Mouse (Mus musculus) ES-CJ7 (cell line): ENCODE measurements around the gene Bhlhe23.
A peak's percentile ranks its signal among the peaks of the same experiment; 100 is the strongest.

ENCODE experiments used
- DNase-seq: peaks from one replicate; pipeline ENCODE4 v3.0.0; 2011; ENCODE audit warnings: low read depth, low spot score

Bhlhe23 gene

DNA sequence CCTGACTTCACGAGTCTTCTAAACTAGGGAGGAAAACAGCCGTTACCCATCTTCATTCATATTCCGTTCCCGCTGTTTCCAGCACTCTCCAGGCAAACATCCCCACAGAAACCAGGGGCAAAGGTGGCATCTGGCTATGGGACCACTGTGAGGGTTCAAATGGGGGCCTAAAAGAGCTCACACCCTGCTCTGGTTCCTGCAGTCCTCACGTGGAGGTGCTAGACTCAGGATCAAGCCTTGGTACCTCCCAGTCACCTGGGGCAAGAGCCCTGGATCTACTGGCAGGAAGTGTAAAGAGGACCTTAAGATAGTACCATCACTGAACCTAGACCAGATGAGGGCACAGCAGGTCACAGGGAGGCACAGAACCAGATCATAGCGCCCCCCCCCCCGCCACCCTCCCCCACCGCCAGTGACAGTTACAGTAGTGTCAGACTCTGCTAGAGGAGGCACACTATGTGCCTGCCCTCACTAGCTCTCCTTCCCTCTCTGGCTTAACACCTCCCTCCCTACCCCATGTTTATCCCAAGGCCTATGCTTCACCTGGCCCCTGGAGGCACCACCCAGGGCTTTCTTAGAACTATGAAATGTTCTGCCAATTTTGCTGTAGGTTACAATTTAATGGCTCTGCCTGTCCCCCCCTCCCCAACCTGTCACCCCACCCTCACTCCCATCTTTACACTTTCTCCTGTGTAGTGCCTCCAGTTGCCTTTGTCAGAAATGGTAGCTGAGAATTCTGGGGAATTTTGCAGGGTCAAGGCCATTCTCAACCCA is 50.7 kb downstream of the Bhlhe23 start:
- DNase-seq: no peak

DNA sequence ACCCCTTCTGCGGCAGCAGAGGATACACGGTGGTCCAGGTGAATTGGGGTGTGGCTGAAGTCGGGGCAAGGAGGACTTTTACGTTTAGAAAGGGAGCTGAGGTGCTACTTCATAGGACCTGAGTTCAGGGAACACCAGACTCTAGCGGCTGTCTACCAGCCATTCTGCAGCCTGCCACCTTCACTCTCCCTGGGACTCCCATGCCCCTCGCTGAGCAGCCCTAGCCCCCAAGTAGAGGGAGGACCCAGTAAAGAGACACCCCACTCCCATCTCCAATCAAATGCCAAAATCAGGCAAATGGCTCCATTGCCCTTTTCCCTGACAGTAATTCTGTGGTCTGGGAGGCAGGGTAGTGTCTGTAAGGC is 51.3 kb downstream of the Bhlhe23 start:
- DNase-seq: no peak

DNA sequence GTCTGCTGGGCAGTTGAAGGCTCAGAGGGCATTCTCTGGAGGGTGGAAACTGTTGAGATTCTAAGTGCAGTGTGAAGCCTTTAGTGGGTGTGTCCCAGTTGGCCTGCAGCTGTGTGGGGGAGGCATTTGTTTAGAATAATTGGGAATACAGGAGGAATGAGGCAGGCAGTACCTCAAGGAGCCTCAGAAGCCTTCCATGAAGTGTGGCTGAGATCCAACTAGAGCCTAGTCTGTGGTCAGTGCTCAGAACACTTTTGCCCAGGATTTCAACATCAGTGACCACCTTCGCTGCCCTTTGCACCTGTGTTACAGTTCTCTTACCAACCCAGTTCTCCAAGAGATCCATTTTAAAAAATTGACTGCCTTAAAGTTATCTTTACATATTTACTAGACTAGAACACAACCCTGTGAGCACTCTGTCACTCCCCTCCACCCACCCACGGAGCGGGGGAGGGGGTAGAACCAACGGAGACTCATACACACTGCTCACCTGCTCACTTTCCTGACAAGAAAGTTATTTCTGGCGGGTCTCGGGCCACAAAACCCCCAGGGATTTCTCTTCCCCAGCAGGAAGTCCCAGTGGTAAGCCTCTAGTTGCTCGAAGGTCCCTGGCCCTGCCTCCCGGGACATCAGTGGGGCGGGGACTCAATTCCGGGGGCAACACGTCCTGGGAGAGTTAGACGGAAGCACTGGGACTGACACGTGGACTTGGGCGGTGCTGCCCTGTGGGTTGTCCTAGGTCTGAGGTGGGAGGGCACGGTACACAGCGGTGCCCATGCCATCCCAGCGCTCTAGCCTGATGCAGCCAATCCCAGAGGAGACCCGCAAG is 51.9 kb downstream of the Bhlhe23 start, which contains the start of gene Slc17a9:
Gene Slc17a9 (plus strand): TSS at position 679 of the 829 bp plus-strand sequence.
- peak; percentile 75 for DNase-seq
